Mouse (Mus musculus): ENCODE data around the gene Rtn4. TPM values are rescaled to one million over a fixed set of nuclear protein-coding genes. Genes with fewer than 3 reads are reported as not detected.
"Not testable (repeated sequence)": the region's sequence is repeated elsewhere in the genome, so short reads cannot be mapped to it uniquely, and the experiment has no call there.

Rtn4 gene
- polyA plus RNA-seq (2016; fragmentation: Nextera tagmentation; extraction: Ambion mirVana): 53.6 and 64.7 TPM in 2 replicates

DNA sequence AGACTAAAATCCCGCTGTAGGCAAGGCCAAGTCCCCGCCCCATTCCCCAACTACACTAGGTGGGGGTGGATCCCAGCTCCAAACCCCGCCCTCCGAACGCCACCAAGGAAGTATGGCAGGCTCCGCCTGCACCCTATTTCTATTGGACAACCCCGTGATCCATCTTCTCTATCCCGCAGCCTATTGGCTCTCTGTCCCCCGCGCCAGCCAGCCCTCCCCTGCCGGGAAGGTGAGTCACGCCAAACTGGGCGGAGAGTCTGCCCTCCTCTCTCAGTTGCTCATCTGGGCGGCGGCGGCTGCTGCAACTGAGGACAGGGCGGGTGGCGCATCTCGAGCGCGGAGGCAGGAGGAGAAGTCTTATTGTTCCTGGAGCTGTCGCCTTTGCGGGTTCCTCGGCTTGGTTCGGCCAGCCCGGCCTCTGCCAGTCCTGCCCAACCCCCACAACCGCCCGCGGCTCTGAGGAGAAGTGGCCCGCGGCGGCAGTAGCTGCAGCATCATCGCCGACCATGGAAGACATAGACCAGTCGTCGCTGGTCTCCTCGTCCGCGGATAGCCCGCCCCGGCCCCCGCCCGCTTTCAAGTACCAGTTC lies at the start of gene Rtn4:
Gene Rtn4 (plus strand): TSS at position 265 of the 590 bp plus-strand sequence.
- Histone ChIP-seq H3K9me3 (replicated peaks) (no peaks in the 10 kb centered on the region), H3K4me1 (peaks cover 7% of the 10 kb centered on the region; the same call in 1 of the 2 replicates), H3K27ac (peak within 1 kb of the TSS; percentile 99), H3K36me3 (peaks cover 24% of the 10 kb centered on the region), H3K27me3 (ENCODE audit: low read depth, poor library complexity, severe bottlenecking) (no peaks in the 10 kb centered on the region), H3K4me3 (peak within 1 kb of the TSS; percentile 99)
- under 1% methylated on average over 42 of the region's 43 CpGs for WGBS
- peak; percentile 90 for DNase-seq (ENCODE audit: low spot score)

DNA sequence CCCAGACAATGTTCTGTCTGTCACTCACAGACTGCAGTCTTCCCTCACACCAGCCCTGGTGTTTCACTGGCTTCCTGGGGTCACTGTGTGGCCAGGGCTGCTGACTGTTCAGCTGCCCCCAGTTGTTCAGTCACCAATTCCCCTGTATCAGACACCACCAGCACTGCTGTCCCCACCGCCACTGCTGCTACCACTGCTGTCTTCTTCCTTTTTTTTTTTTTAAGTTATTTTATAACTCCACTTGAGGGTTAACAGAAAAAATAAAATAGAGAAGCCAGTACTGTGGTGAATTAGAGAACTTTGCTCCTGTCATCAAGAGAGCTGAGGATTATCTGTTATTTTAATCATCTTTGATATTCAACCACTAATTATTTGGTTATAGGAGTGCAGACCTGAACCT lies 48.3 kb upstream of the Rtn4 start:
- DNase-seq (ENCODE audit: low spot score): no peak
- no peaks in the 10 kb centered on the region for H3K36me3 ChIP-seq
- H3K4me3 ChIP-seq: no peak overlapping the region
- peaks cover 7% of the 10 kb centered on the region; the same call in 1 of the 2 replicates for H3K4me1 ChIP-seq
- WGBS: 89% methylated on average over 1 of the region's 1 CpGs
- H3K27ac ChIP-seq: no peak overlapping the region
- no peaks in the 10 kb centered on the region for H3K9me3 ChIP-seq (replicated peaks)
- no peaks in the 10 kb centered on the region for H3K27me3 ChIP-seq (ENCODE audit: low read depth, poor library complexity, severe bottlenecking)

DNA sequence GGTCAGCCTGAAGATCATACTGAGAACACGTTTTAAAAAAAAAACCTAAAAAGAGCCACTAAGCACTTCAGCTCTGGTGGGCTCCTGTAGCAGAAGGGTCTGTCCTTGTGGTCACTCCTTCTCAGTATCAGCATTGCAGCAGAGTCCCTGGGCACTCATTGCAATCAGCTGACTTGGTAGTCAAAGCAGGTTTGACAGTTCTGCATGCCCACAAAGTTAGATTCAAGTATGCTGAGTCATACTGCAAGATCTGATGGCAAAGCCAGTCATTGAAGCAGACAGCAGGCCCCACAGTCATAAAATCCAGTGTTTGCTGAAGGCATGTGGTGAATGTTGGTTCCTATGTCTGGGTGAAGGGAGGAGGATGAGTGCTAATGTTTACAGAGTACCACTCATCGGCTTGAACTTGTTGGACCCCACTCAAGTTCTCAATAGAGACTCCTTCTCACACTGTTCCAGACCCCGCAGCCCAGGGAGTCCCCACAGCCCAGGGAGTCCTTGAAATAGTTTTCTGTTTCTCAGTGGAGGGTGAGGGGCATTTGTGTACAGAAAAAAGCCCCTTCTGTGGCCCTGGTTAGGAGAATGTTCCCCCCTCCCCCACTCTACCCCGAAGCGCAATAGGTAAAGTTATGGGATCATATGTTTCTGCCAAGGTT lies 47.2 kb upstream of the Rtn4 start:
- H3K9me3 ChIP-seq (replicated peaks): no peaks in the 10 kb centered on the region

DNA sequence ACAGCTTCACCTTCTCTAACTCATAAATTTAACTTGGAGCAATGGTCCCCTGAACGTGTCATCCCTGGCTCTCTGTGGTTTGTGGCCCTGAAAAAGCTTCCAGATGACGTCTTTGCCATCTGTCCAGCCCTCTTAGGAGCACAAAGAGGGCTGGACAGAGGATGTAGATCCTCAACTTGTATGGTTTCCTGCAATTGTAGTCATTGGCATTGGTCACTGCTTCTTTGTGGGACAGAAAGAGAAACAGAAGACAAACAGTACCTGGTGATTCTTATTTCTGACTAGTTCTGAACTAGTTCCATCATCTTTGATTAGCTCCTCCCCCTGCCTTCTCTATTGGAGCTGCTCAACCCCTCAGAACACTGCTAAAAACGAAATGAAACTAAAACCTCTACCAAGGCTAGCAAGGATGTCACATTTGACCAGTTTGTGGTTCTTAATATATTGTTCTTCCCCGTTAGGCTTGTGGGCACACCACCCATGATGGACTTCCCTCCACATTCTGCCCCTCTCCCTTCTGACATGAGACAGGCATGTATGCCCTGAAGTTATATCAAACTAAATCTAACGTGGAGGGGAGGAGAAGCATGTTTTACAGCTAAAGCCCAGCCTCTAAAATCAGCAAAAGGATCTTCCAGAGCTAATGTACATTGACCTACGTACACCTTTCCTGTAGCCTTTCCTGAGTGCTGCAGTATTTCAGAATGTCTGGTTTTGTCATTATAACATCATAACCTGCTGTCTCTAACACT lies 45.0 kb upstream of the Rtn4 start:
- H3K9me3 ChIP-seq (replicated peaks): no peaks in the 10 kb centered on the region
- no peaks in the 10 kb centered on the region for H3K36me3 ChIP-seq
- peaks cover 7% of the 10 kb centered on the region; the same call in 1 of the 2 replicates for H3K4me1 ChIP-seq
- H3K27ac ChIP-seq: no peak overlapping the region
- no peaks in the 10 kb centered on the region for H3K27me3 ChIP-seq (ENCODE audit: low read depth, poor library complexity, severe bottlenecking)
- no peak overlapping the region for H3K4me3 ChIP-seq
- DNase-seq (ENCODE audit: low spot score): no peak
- 65% methylated on average over 6 of the region's 6 CpGs for WGBS

More for the DNA sequence above, 47.2 kb upstream of the Rtn4 start:
- no peak for DNase-seq (ENCODE audit: low spot score)
- no peak overlapping the region for H3K4me3 ChIP-seq
- 80% methylated on average over 5 of the region's 5 CpGs for WGBS
- H3K27me3 ChIP-seq (ENCODE audit: low read depth, poor library complexity, severe bottlenecking): no peaks in the 10 kb centered on the region
- no peak overlapping the region for H3K27ac ChIP-seq
- H3K36me3 ChIP-seq: no peaks in the 10 kb centered on the region
- peaks cover 7% of the 10 kb centered on the region; the same call in 1 of the 2 replicates for H3K4me1 ChIP-seq

DNA sequence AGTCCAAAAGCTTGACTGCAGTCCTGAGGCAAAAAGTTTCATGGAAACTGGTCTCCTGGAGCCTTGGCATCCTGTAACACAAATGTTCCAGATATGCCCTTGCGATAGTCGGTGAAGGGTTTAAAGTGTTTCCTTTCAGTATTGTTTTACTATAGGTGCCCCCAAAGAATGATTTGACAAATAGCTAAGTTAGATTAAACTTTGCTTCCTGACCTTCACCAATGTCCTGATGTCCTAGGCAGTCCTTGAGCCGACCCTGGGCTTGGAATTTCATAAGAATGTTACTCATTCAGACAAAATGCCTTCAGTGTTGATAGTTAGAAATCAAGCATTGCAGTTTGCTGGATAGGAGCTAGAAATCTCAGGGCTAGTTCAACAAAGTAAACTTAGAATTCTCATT lies 37.4 kb upstream of the Rtn4 start:
- not testable (repeated sequence) for H3K4me3 ChIP-seq; H3K9me3 ChIP-seq (replicated peaks); H3K27me3 ChIP-seq (ENCODE audit: low read depth, poor library complexity, severe bottlenecking); H3K27ac ChIP-seq; DNase-seq (ENCODE audit: low spot score); H3K36me3 ChIP-seq; H3K4me1 ChIP-seq
- 92% methylated on average over 3 of the region's 3 CpGs for WGBS

DNA sequence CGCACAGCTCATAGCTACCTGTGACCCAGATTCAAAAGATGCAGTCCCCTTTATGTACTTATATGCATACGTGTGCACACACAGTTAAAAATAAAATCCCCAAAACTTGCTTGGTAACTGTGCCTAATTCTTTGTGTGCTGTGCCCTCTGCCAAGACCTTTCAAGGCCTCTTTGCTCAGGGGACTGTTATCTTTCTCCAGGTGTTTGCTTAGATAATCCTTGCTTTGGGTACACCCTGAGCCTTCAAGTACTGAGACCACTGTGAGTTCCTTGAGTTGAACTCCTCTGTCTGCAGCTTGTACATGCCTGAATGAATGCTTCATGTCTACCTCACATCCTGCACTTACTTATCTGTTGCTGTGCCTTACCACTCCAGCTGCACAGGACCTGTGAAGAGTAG lies 32.0 kb upstream of the Rtn4 start:
- Histone ChIP-seq H3K27me3 (ENCODE audit: low read depth, poor library complexity, severe bottlenecking) (no peaks in the 10 kb centered on the region), H3K4me1 (no peaks in the 10 kb centered on the region), H3K9me3 (replicated peaks) (no peaks in the 10 kb centered on the region), H3K36me3 (no peaks in the 10 kb centered on the region), H3K27ac (no peak overlapping the region), H3K4me3 (no peak overlapping the region)
- DNase-seq (ENCODE audit: low spot score): no peak
- 99% methylated on average over 2 of the region's 2 CpGs for WGBS

DNA sequence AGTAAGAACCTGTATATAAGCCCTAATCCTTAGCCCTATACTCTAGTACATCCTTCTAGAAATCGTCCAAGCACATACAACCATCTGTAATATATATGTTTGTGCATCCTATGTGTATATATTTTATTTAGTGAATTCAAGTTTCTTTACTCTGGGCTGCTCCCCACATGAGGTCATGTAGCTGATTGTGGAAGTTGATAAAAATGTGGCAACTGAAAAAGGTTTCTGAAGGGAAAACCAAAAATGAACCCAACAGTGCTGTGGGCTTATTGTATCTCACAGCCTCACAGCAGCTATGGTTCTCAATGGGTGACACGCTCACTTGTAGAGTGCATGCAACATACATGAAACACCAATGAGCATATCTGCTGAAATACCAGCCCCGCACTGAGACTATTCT lies 25.1 kb upstream of the Rtn4 start:
- Histone ChIP-seq H3K27ac (no peak overlapping the region), H3K36me3 (no peaks in the 10 kb centered on the region), H3K27me3 (ENCODE audit: low read depth, poor library complexity, severe bottlenecking) (no peaks in the 10 kb centered on the region), H3K4me3 (no peak overlapping the region), H3K4me1 (no peaks in the 10 kb centered on the region), H3K9me3 (replicated peaks) (no peaks in the 10 kb centered on the region)
- no peak for DNase-seq (ENCODE audit: low spot score)
- WGBS: 91% methylated on average over 3 of the region's 3 CpGs

DNA sequence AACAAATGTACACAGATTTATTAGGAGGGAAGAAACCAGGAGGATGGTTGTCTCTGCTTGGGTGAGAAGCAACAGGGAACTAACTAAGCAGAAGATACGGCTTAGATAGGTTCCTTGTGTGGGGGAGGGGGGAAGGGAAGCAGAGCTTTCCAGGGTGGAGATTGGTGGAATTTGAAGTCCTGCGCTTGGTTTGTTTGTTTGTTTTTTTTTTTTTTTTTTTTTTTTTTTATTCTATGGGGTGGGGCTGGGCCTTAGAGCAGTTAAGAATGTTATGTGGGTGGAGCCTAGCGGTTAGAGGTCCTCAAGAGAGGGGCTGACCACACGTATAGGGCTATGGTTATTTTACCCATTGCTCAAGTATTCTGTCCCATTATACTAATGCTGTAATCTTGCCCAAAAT lies 23.0 kb upstream of the Rtn4 start:
- Histone ChIP-seq H3K4me1 (no peaks in the 10 kb centered on the region), H3K4me3 (no peak overlapping the region), H3K9me3 (replicated peaks) (no peaks in the 10 kb centered on the region), H3K36me3 (no peaks in the 10 kb centered on the region), H3K27ac (no peak overlapping the region), H3K27me3 (ENCODE audit: low read depth, poor library complexity, severe bottlenecking) (no peaks in the 10 kb centered on the region)
- DNase-seq (ENCODE audit: low spot score): no peak
- 77% methylated on average over 4 of the region's 4 CpGs for WGBS

DNA sequence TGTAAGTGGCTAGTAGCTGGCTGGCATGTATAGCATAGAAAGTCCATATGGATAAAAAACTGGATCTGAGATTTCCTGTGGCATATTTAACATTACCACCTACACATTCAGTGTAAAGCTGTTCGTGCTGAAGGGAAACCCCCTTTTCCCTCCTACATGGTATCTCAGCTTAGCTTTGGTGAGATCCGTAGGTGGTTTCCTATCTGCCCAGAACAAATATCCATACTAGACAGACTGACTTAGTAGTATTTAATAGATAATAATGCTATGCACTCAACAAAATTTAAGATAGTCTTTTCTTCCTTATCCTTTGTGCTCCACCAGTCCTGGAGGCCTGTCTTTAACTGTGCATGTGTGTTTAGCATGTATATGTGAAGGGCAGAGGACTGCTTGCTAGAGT lies 19.4 kb upstream of the Rtn4 start:
- Histone ChIP-seq H3K27me3 (ENCODE audit: low read depth, poor library complexity, severe bottlenecking) (no peaks in the 10 kb centered on the region), H3K9me3 (replicated peaks) (no peaks in the 10 kb centered on the region), H3K36me3 (no peaks in the 10 kb centered on the region), H3K27ac (no peak overlapping the region), H3K4me1 (no peaks in the 10 kb centered on the region), H3K4me3 (no peak overlapping the region)
- WGBS: 92% methylated on average over 2 of the region's 2 CpGs
- no peak for DNase-seq (ENCODE audit: low spot score)

DNA sequence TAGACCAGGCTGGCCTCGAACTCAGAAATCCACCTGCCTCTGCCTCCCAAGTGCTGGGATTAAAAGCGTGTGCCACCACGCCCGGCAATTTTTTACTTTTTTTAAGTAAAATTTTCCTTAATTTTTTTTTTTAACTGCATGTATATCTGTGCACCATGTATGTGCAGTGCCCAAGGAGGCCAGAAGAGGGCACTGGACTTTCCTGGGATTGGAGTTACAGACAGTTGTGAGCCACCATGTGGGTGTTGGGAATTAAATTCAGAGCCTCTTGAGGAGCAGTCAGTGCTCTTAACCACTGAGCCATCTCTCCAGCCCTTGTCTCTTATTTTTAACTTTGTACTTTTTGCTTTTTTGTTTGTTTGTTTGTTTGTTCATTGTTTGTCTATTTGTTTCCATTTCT lies 16.0 kb upstream of the Rtn4 start:
- no peaks in the 10 kb centered on the region for H3K9me3 ChIP-seq (replicated peaks)
- no peaks in the 10 kb centered on the region for H3K4me1 ChIP-seq
- no peak overlapping the region for H3K27ac ChIP-seq
- H3K36me3 ChIP-seq: no peaks in the 10 kb centered on the region
- H3K27me3 ChIP-seq (ENCODE audit: low read depth, poor library complexity, severe bottlenecking): no peaks in the 10 kb centered on the region
- no peak for DNase-seq (ENCODE audit: low spot score)
- no peak overlapping the region for H3K4me3 ChIP-seq
- 95% methylated on average over 4 of the region's 4 CpGs for WGBS

DNA sequence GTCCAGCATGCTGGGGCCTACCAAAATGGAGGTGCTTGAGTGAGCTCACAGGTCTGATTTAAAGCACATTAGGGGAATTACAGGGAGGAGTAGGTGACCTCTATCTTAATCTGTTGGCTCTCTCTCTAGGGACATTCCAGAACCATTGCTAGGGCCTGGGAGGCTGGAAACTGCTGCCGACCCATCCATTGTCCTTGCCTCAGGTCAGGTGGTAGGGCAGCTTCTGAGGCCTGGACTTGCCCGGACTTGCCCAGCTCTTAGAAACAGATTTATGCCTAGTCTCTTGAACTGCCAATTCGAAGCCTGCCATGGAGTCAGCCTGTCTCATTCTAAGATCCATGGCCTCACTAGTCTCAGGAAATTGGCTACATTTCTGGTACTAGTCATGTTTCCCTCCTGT lies 12.8 kb upstream of the Rtn4 start:
- Histone ChIP-seq H3K9me3 (replicated peaks) (no peaks in the 10 kb centered on the region), H3K36me3 (no peaks in the 10 kb centered on the region), H3K27ac (no peak overlapping the region), H3K4me1 (no peaks in the 10 kb centered on the region), H3K27me3 (ENCODE audit: low read depth, poor library complexity, severe bottlenecking) (no peaks in the 10 kb centered on the region), H3K4me3 (no peak overlapping the region)
- 83% methylated on average over 3 of the region's 3 CpGs for WGBS
- DNase-seq (ENCODE audit: low spot score): no peak

DNA sequence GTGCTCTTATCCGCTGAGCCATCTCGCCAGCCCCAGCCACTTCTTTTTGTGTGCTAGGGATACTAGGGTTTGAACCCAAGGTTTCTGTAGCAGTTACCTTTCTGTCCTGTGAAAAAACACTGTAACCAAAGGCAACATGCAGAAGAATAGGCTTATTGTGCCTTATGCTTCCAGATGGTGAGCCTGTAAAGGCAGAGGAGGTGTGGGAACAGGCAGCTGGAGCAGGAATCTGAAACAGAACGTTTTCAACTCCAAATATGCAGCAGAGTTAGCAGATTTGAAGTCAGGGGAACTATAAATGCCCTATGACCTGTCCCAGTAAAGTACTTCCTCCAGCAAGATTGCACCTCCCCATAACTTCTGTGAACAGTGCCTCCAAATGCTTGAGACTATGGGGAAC lies 12.0 kb upstream of the Rtn4 start:
- 84% methylated on average over 3 of the region's 3 CpGs for WGBS
- no peaks in the 10 kb centered on the region for H3K27me3 ChIP-seq (ENCODE audit: low read depth, poor library complexity, severe bottlenecking)
- H3K27ac ChIP-seq: no peak overlapping the region
- H3K4me1 ChIP-seq: no peaks in the 10 kb centered on the region
- DNase-seq (ENCODE audit: low spot score): no peak
- no peaks in the 10 kb centered on the region for H3K36me3 ChIP-seq
- no peaks in the 10 kb centered on the region for H3K9me3 ChIP-seq (replicated peaks)
- no peak overlapping the region for H3K4me3 ChIP-seq

DNA sequence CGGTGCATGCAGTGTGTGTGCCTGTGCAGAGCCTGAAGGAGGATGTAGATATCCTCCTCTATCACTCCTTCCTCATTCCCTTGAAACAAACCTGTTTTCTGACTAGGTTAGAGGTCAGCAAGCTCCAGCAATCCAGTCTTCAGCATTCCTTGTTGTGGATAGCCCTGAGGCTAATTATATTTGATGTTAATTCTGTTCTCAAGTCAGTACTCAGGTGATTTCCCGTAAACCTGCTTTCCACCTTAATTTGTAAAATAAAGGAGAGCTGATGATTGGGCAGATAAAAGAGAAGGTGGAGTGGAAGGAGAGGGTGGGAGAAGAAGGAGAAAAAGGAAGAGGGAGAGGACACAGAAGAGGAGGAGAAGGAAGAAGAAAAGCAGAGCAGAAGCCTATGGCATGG lies 8.5 kb upstream of the Rtn4 start:
- Histone ChIP-seq H3K36me3 (no peaks in the 10 kb centered on the region), H3K27me3 (ENCODE audit: low read depth, poor library complexity, severe bottlenecking) (no peaks in the 10 kb centered on the region), H3K4me1 (no peaks in the 10 kb centered on the region), H3K27ac (no peak overlapping the region), H3K4me3 (no peak overlapping the region), H3K9me3 (replicated peaks) (no peaks in the 10 kb centered on the region)
- DNase-seq (ENCODE audit: low spot score): no peak
- WGBS: 74% methylated on average over 2 of the region's 2 CpGs
